ENCODE assay signal across 31 mouse cellular contexts in genomic region chr6:53931605-53932004, GRCm38 (mm10). TPM values are rescaled to one million over a fixed set of nuclear protein-coding genes. Genes with fewer than 3 reads are reported as not detected.
DNase-seq lines count a peak whose midpoint lies in the region; ATAC-seq lines count a peak whose summit lies in the region.
"Had no signal": no experiment of that assay in that cellular context is flagged by ENCODE, and none has a peak within 500 bp of the region (broad histone marks: within the 10 kb centered on the region; RNA-seq: fewer than 3 reads in every experiment).

No protein-coding gene starts in this region.

- H3K4me1 ChIP-seq in kidney, embryonic 15.5 days = peaks cover 15% of the 10 kb centered on the region
- peaks cover 20% of the 10 kb centered on the region for H3K4me1 ChIP-seq in embryonic facial prominence, embryonic 10.5 days
- H3K4me1 ChIP-seq in embryonic facial prominence, embryonic 11.5 days (ENCODE audit: control insufficient read depth, insufficient read depth, low read length) = no peaks in the 10 kb centered on the region
- peaks cover 11% of the 10 kb centered on the region; the same call in 1 of the 2 replicates for H3K4me1 ChIP-seq in limb, embryonic 11.5 days (ENCODE audit: control insufficient read depth, insufficient read depth, low read length)
- no peaks in the 10 kb centered on the region for H3K4me1 ChIP-seq in heart, embryonic 11.5 days (ENCODE audit: control insufficient read depth, insufficient read depth, low read length)
- H3K4me1 ChIP-seq: heart, embryonic 13.5 days; hindbrain, embryonic 15.5 days had no signal

- no peaks in the 10 kb centered on the region for H3K27me3 ChIP-seq in kidney, embryonic 15.5 days
- H3K27me3 ChIP-seq in embryonic facial prominence, embryonic 10.5 days (replicated peaks; ENCODE audit: low read depth, poor library complexity, severe bottlenecking) = 0 out of 2 replicates have a peak, but pooled peaks cover 2% of the 10 kb centered on the region
- no peaks in the 10 kb centered on the region for H3K27me3 ChIP-seq in embryonic facial prominence, embryonic 11.5 days (ENCODE audit: control insufficient read depth, insufficient read depth, low read length)
- H3K27me3 ChIP-seq in limb, embryonic 11.5 days (ENCODE audit: control insufficient read depth, insufficient read depth, low read length) = no peaks in the 10 kb centered on the region
- H3K27me3 ChIP-seq in heart, embryonic 11.5 days (ENCODE audit: control insufficient read depth, insufficient read depth, low read length) = no peaks in the 10 kb centered on the region
- H3K27me3 ChIP-seq: embryonic facial prominence, embryonic 12.5 days; embryonic facial prominence, embryonic 15.5 days; heart, embryonic 13.5 days; hindbrain, embryonic 15.5 days had no signal

- H3K27ac ChIP-seq in kidney, embryonic 15.5 days = no peak overlapping the region
- no peak overlapping the region for H3K27ac ChIP-seq in embryonic facial prominence, embryonic 10.5 days (replicated peaks)
- H3K27ac ChIP-seq in embryonic facial prominence, embryonic 11.5 days (replicated peaks; ENCODE audit: low read depth, low read length) = no peak overlapping the region
- no peak overlapping the region for H3K27ac ChIP-seq in limb, embryonic 11.5 days (replicated peaks; ENCODE audit: low read depth, low read length)
- H3K27ac ChIP-seq in heart, embryonic 11.5 days (ENCODE audit: low read depth, low read length) = no peak overlapping the region
- H3K27ac ChIP-seq: embryonic facial prominence, embryonic 12.5 days; embryonic facial prominence, embryonic 15.5 days; heart, embryonic 13.5 days; hindbrain, embryonic 15.5 days had no signal

- no peaks in the 10 kb centered on the region for H3K9me3 ChIP-seq in kidney, embryonic 15.5 days (replicated peaks)
- no peaks in the 10 kb centered on the region for H3K9me3 ChIP-seq in embryonic facial prominence, embryonic 10.5 days
- no peaks in the 10 kb centered on the region for H3K9me3 ChIP-seq in embryonic facial prominence, embryonic 11.5 days (replicated peaks; ENCODE audit: control insufficient read depth, low read length)
- no peaks in the 10 kb centered on the region for H3K9me3 ChIP-seq in limb, embryonic 11.5 days (ENCODE audit: control insufficient read depth, low read length)
- H3K9me3 ChIP-seq in heart, embryonic 11.5 days (replicated peaks; ENCODE audit: control insufficient read depth, low read length) = no peaks in the 10 kb centered on the region
- H3K9me3 ChIP-seq: embryonic facial prominence, embryonic 12.5 days; embryonic facial prominence, embryonic 15.5 days; heart, embryonic 13.5 days; hindbrain, embryonic 15.5 days had no signal

- no peak overlapping the region for H3K9ac ChIP-seq in kidney, embryonic 15.5 days
- no peak overlapping the region for H3K9ac ChIP-seq in embryonic facial prominence, embryonic 11.5 days (replicated peaks; ENCODE audit: low read length)
- no peak overlapping the region for H3K9ac ChIP-seq in limb, embryonic 11.5 days (ENCODE audit: low read length)
- no peak overlapping the region for H3K9ac ChIP-seq in heart, embryonic 11.5 days (ENCODE audit: low read depth, low read length)
- H3K9ac ChIP-seq: embryonic facial prominence, embryonic 12.5 days; embryonic facial prominence, embryonic 15.5 days; forebrain, postnatal 0 days; heart, embryonic 13.5 days; hindbrain, embryonic 15.5 days had no signal

- ATAC-seq in kidney, embryonic 15.5 days (replicated peaks; ENCODE audit: low FRiP score) = 0 out of 2 replicates have a peak, but pooled peaks have one; percentile 18
- no peak for ATAC-seq in embryonic facial prominence, embryonic 11.5 days (replicated peaks; ENCODE audit: insufficient number of reproducible peaks, low FRiP score, low TSS enrichment, low read depth)
- no peak for ATAC-seq in limb, embryonic 11.5 days (ENCODE audit: insufficient number of reproducible peaks, low FRiP score, low TSS enrichment, low read depth)
- no peak for ATAC-seq in heart, embryonic 11.5 days (replicated peaks; ENCODE audit: insufficient number of reproducible peaks, low FRiP score, low TSS enrichment)
- ATAC-seq: activated CD4-positive, CD25-positive, alpha-beta regulatory T cell, adult 4 months; CD4-positive, CD25-positive, alpha-beta regulatory T cell, adult 4 months; forebrain, embryonic 14.5 days; forebrain, postnatal 0 days had no signal

- no peak overlapping the region for H3K4me3 ChIP-seq in kidney, embryonic 15.5 days (replicated peaks)
- H3K4me3 ChIP-seq in embryonic facial prominence, embryonic 10.5 days = no peak overlapping the region
- no peak overlapping the region for H3K4me3 ChIP-seq in embryonic facial prominence, embryonic 11.5 days (ENCODE audit: low read depth, low read length)
- no peak overlapping the region for H3K4me3 ChIP-seq in limb, embryonic 11.5 days (ENCODE audit: low read depth, low read length)
- no peak overlapping the region for H3K4me3 ChIP-seq in heart, embryonic 11.5 days (ENCODE audit: low read depth, low read length)
- H3K4me3 ChIP-seq: embryonic facial prominence, embryonic 12.5 days; embryonic facial prominence, embryonic 15.5 days; heart, embryonic 13.5 days; hindbrain, embryonic 15.5 days had no signal

- H3K4me2 ChIP-seq in kidney, embryonic 15.5 days = no peak overlapping the region
- no peak overlapping the region for H3K4me2 ChIP-seq in embryonic facial prominence, embryonic 11.5 days (ENCODE audit: low read depth, low read length)
- no peak overlapping the region; the same call in 1 of the 2 replicates for H3K4me2 ChIP-seq in limb, embryonic 11.5 days (ENCODE audit: low read depth, severe bottlenecking)
- no peak overlapping the region for H3K4me2 ChIP-seq in heart, embryonic 11.5 days
- H3K4me2 ChIP-seq: embryonic facial prominence, embryonic 12.5 days; embryonic facial prominence, embryonic 15.5 days; heart, embryonic 13.5 days; hindbrain, embryonic 15.5 days had no signal

- no peaks in the 10 kb centered on the region for H3K36me3 ChIP-seq in kidney, embryonic 15.5 days
- no peaks in the 10 kb centered on the region for H3K36me3 ChIP-seq in embryonic facial prominence, embryonic 10.5 days (replicated peaks)
- H3K36me3 ChIP-seq in embryonic facial prominence, embryonic 11.5 days (replicated peaks; ENCODE audit: control insufficient read depth, insufficient read depth, low read depth, low read length) = no peaks in the 10 kb centered on the region
- H3K36me3 ChIP-seq in limb, embryonic 11.5 days (ENCODE audit: control insufficient read depth, insufficient read depth, low read length) = no peaks in the 10 kb centered on the region
- no peaks in the 10 kb centered on the region for H3K36me3 ChIP-seq in heart, embryonic 11.5 days (ENCODE audit: control insufficient read depth, insufficient read depth, low read length)
- H3K36me3 ChIP-seq: embryonic facial prominence, embryonic 12.5 days; embryonic facial prominence, embryonic 15.5 days; heart, embryonic 13.5 days; hindbrain, embryonic 15.5 days had no signal

- WGBS in kidney, embryonic 15.5 days = 30% methylated on average over 8 of the region's 8 CpGs
- WGBS in embryonic facial prominence, embryonic 10.5 days = 43% methylated on average over 8 of the region's 8 CpGs
- WGBS in embryonic facial prominence, embryonic 11.5 days = 35% methylated on average over 8 of the region's 8 CpGs
- WGBS in limb, embryonic 11.5 days = 12% methylated on average over 8 of the region's 8 CpGs
- 77% methylated on average over 8 of the region's 8 CpGs for WGBS in heart, embryonic 11.5 days (ENCODE audit: insufficient replicate concordance)

- intact Hi-C loops in left cerebral cortex, postnatal 36 days (cut with DNase I) = no loop called here

- DNase-seq in kidney, adult 9 months = no peak
- DNase-seq in embryonic facial prominence, embryonic 10.5 days (ENCODE audit: low spot score) = peak; percentile 56
- peak; percentile 58 for DNase-seq in embryonic facial prominence, embryonic 11.5 days (ENCODE audit: low spot score)
- peak; percentile 46 for DNase-seq in limb, embryonic 11.5 days (ENCODE audit: low spot score)
- DNase-seq in layer of hippocampus, adult 18-20 months (ENCODE audit: low spot score in 2 of 2) = no peak
- no peak for DNase-seq in left cerebral cortex, postnatal 36 days (ENCODE audit: low spot score in 2 of 2)
- DNase-seq: adrenal gland, adult 8-10 months; adrenal gland, postnatal 25 days; cerebellum, adult 11-12 months; cerebellum, adult 8-10 months; cerebellum, postnatal 10 days; forebrain, postnatal 0 days; gastrocnemius, postnatal 25 days; heart, adult 18-20 months; heart, postnatal 14 days; heart, postnatal 4 days had no signal

RNA-seq across cellular contexts. Expression of gene Cpvl, which starts 46.9 kb away (rescaled TPM):
- 0.18 and 0.34 TPM in 2 replicates for polyA plus RNA-seq in kidney, embryonic 15.5 days (2015; fragmentation: Nextera tagmentation; extraction: Ambion mirVana)
- polyA plus RNA-seq in embryonic facial prominence, embryonic 10.5 days (2016; fragmentation: Nextera tagmentation; extraction: Ambion mirVana) = 0.10 and 0.22 TPM in 2 replicates
- polyA plus RNA-seq in embryonic facial prominence, embryonic 11.5 days (2014; fragmentation: Nextera tagmentation; extraction: Ambion mirVana) = 0.18 TPM in 1 of 2 replicates, not detected in the other
- 0.25 and 0.28 TPM in 2 replicates for polyA plus RNA-seq in limb, embryonic 11.5 days (2014; fragmentation: Nextera tagmentation; extraction: Ambion mirVana)
- not detected for total RNA-seq in layer of hippocampus, adult 18-20 months (2021)
- not detected for total RNA-seq in left cerebral cortex, postnatal 36 days (2021)
- not detected in 2 replicates for polyA plus RNA-seq in heart, embryonic 11.5 days (2014; fragmentation: Nextera tagmentation; extraction: Ambion mirVana)
- total RNA-seq: adrenal gland, adult 8-10 months; adrenal gland, postnatal 25 days; forebrain, postnatal 0 days; gastrocnemius, adult 8-10 months; gastrocnemius, postnatal 25 days; heart, adult 18-20 months; heart, postnatal 14 days; heart, postnatal 4 days; MEL had no signal
- polyA plus RNA-seq: activated CD4-positive, CD25-positive, alpha-beta regulatory T cell, adult 4 months; brain, embryonic 14.5 days; C2C12; CD4-positive, CD25-positive, alpha-beta regulatory T cell, adult 4 months; embryonic facial prominence, embryonic 12.5 days; embryonic facial prominence, embryonic 15.5 days; forebrain, embryonic 14.5 days; gonadal fat pad, adult 2 months; heart, embryonic 13.5 days; heart, embryonic 16.5 days; hindbrain, embryonic 15.5 days had no signal

Comparison
In these comparisons a context has a peak if more than half of its experiments do, and no peak if none do; other contexts are left out.
1. DNase-seq: peak in embryonic facial prominence, embryonic 10.5 days (single experiment), embryonic facial prominence, embryonic 11.5 days (single experiment) and limb, embryonic 11.5 days (single experiment); none in kidney, adult 9 months (single experiment), layer of hippocampus, adult 18-20 months (0 of 2) and left cerebral cortex, postnatal 36 days (0 of 2).